Mouse (Mus musculus): ENCODE data around the gene Prkd1. TPM values are rescaled to one million over a fixed set of nuclear protein-coding genes. Genes with fewer than 3 reads are reported as not detected.
A peak's percentile ranks its signal among the peaks of the same experiment; 100 is the strongest.

Gene Prkd1
- total and polyA plus RNA-seq, 2 experiments from 2014 or later: 3.7 to 7.8 TPM

DNA sequence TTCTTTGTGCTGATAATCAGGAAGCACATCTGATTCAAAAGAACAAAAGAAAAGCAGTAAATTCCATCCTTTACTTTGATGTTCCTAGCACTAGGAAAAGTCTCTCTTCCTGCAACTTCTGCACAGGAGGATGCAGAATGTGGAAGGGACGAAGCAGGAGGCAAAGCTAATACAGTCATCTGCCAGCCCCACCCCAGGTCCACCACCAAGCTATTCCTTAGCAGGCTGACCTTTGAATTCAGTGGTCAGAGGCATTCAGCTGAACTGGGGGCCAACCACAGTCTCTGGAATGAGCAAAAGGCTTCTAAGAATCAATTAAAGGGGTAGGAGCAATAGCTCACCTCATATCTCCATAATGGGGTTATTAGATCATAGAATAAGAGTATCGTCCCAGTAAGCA, 140.1 kb downstream of the Prkd1 start:
- H3K4me3 ChIP-seq (ENCODE audit: low read depth, low read length): no peak overlapping the region
- H3K27ac ChIP-seq (ENCODE audit: low read depth, low read length): no peak overlapping the region
- H3K36me3 ChIP-seq (ENCODE audit: insufficient read depth): no peaks in the 10 kb centered on the region
- TF ChIP-seq CTCF (IDR thresholded peaks at IDR 0.05; ENCODE audit: low read depth): no peak
- no peaks in the 10 kb centered on the region for H3K27me3 ChIP-seq (ENCODE audit: insufficient read depth, low read length)
- no peaks in the 10 kb centered on the region for H3K4me1 ChIP-seq (ENCODE audit: insufficient read depth)
- no peaks in the 10 kb centered on the region for H3K9me3 ChIP-seq (ENCODE audit: low read length)
- ATAC-seq (no peak), DNase-seq (no peak)
- 71% methylated on average over 2 of the region's 2 CpGs for WGBS
- H3K4me2 ChIP-seq (ENCODE audit: low read depth): no peak overlapping the region
- H3K9ac ChIP-seq: no peak overlapping the region

- 16% methylated on average over 3 of the region's 3 CpGs for WGBS
- TF ChIP-seq CTCF (IDR thresholded peaks at IDR 0.05; ENCODE audit: low read depth): no peak
- Histone ChIP-seq H3K9me3 (ENCODE audit: low read length) (no peaks in the 10 kb centered on the region), H3K9ac (no peak overlapping the region), H3K4me3 (ENCODE audit: low read depth, low read length) (no peak overlapping the region), H3K36me3 (ENCODE audit: insufficient read depth) (no peaks in the 10 kb centered on the region), H3K4me2 (ENCODE audit: low read depth) (no peak overlapping the region), H3K4me1 (ENCODE audit: insufficient read depth) (no peaks in the 10 kb centered on the region), H3K27ac (ENCODE audit: low read depth, low read length) (peak overlapping the region; percentile 67), H3K27me3 (ENCODE audit: insufficient read depth, low read length) (no peaks in the 10 kb centered on the region)
- DNase-seq (peak; percentile 11), ATAC-seq (peak; percentile 86)
Observed at GRCm38 (mm10) chr12:50499796-50500504, 148.9 kb downstream of the Prkd1 start.

- ATAC-seq (no peak), DNase-seq (no peak)
- Histone ChIP-seq H3K9me3 (ENCODE audit: low read length) (no peaks in the 10 kb centered on the region), H3K27me3 (ENCODE audit: insufficient read depth, low read length) (no peaks in the 10 kb centered on the region), H3K4me2 (ENCODE audit: low read depth) (no peak overlapping the region), H3K9ac (no peak overlapping the region), H3K27ac (ENCODE audit: low read depth, low read length) (no peak overlapping the region), H3K4me3 (ENCODE audit: low read depth, low read length) (no peak overlapping the region), H3K4me1 (ENCODE audit: insufficient read depth) (no peaks in the 10 kb centered on the region), H3K36me3 (ENCODE audit: insufficient read depth) (no peaks in the 10 kb centered on the region)
- 59% methylated on average over 3 of the region's 3 CpGs for WGBS
- no peak for TF ChIP-seq CTCF (IDR thresholded peaks at IDR 0.05; ENCODE audit: low read depth)
Observed at GRCm38 (mm10) chr12:50496006-50496405, 152.9 kb downstream of the Prkd1 start.

- Histone ChIP-seq H3K9me3 (ENCODE audit: low read length) (no peaks in the 10 kb centered on the region), H3K4me1 (ENCODE audit: insufficient read depth) (no peaks in the 10 kb centered on the region), H3K27me3 (ENCODE audit: insufficient read depth, low read length) (no peaks in the 10 kb centered on the region), H3K36me3 (ENCODE audit: insufficient read depth) (no peaks in the 10 kb centered on the region), H3K27ac (ENCODE audit: low read depth, low read length) (no peak overlapping the region), H3K9ac (no peak overlapping the region), H3K4me3 (ENCODE audit: low read depth, low read length) (no peak overlapping the region), H3K4me2 (ENCODE audit: low read depth) (no peak overlapping the region)
- TF ChIP-seq CTCF (IDR thresholded peaks at IDR 0.05; ENCODE audit: low read depth): no peak
- ATAC-seq: peak; percentile 69
- DNase-seq: peak; percentile 21
- WGBS: 54% methylated on average over 7 of the region's 7 CpGs
Observed at GRCm38 (mm10) chr12:50479784-50480183, 169.1 kb downstream of the Prkd1 start.

- WGBS: 86% methylated on average over 3 of the region's 3 CpGs
- H3K9me3 ChIP-seq (ENCODE audit: low read length): no peaks in the 10 kb centered on the region
- no peak overlapping the region for H3K9ac ChIP-seq
- H3K27me3 ChIP-seq (ENCODE audit: insufficient read depth, low read length): no peaks in the 10 kb centered on the region
- DNase-seq: no peak
- H3K4me3 ChIP-seq (ENCODE audit: low read depth, low read length): no peak overlapping the region
- H3K4me1 ChIP-seq (ENCODE audit: insufficient read depth): no peaks in the 10 kb centered on the region
- no peaks in the 10 kb centered on the region for H3K36me3 ChIP-seq (ENCODE audit: insufficient read depth)
- no peak for ATAC-seq
- H3K4me2 ChIP-seq (ENCODE audit: low read depth): no peak overlapping the region
- H3K27ac ChIP-seq (ENCODE audit: low read depth, low read length): no peak overlapping the region
- no peak for TF ChIP-seq CTCF (IDR thresholded peaks at IDR 0.05; ENCODE audit: low read depth)
Observed at GRCm38 (mm10) chr12:50457151-50457550, 191.7 kb downstream of the Prkd1 start.

- no peak for DNase-seq
- no peak overlapping the region for H3K4me3 ChIP-seq (ENCODE audit: low read depth, low read length)
- H3K4me1 ChIP-seq (ENCODE audit: insufficient read depth): no peaks in the 10 kb centered on the region
- no peak for TF ChIP-seq CTCF (IDR thresholded peaks at IDR 0.05; ENCODE audit: low read depth)
- WGBS: 81% methylated on average over 3 of the region's 3 CpGs
- no peak overlapping the region for H3K4me2 ChIP-seq (ENCODE audit: low read depth)
- no peak overlapping the region for H3K27ac ChIP-seq (ENCODE audit: low read depth, low read length)
- H3K9me3 ChIP-seq (ENCODE audit: low read length): no peaks in the 10 kb centered on the region
- H3K36me3 ChIP-seq (ENCODE audit: insufficient read depth): no peaks in the 10 kb centered on the region
- no peaks in the 10 kb centered on the region for H3K27me3 ChIP-seq (ENCODE audit: insufficient read depth, low read length)
- no peak for ATAC-seq
- no peak overlapping the region for H3K9ac ChIP-seq
Observed at GRCm38 (mm10) chr12:50451761-50452160, 197.1 kb downstream of the Prkd1 start.

- Histone ChIP-seq H3K9me3 (ENCODE audit: low read length) (no peaks in the 10 kb centered on the region), H3K27ac (ENCODE audit: low read depth, low read length) (no peak overlapping the region), H3K9ac (no peak overlapping the region), H3K36me3 (ENCODE audit: insufficient read depth) (no peaks in the 10 kb centered on the region), H3K27me3 (ENCODE audit: insufficient read depth, low read length) (no peaks in the 10 kb centered on the region), H3K4me3 (ENCODE audit: low read depth, low read length) (no peak overlapping the region), H3K4me1 (ENCODE audit: insufficient read depth) (no peaks in the 10 kb centered on the region), H3K4me2 (ENCODE audit: low read depth) (no peak overlapping the region)
- DNase-seq: no peak
- no peak for TF ChIP-seq CTCF (IDR thresholded peaks at IDR 0.05; ENCODE audit: low read depth)
- 54% methylated on average over 6 of the region's 6 CpGs for WGBS
- ATAC-seq: no peak
Observed at GRCm38 (mm10) chr12:50436660-50437059, 212.2 kb downstream of the Prkd1 start.
